In genomic region chr11:19760861-19761693, GRCm38 (mm10) we compare ENCODE assay signal across 9 mouse cellular contexts.
DNase-seq lines count a peak whose midpoint lies in the region; ATAC-seq and TF ChIP-seq lines count a peak whose summit lies in the region.
"Had no signal": no experiment of that assay in that cellular context is flagged by ENCODE, and none has a peak within 500 bp of the region (broad histone marks: within the 10 kb centered on the region; RNA-seq: fewer than 3 reads in every experiment).

No protein-coding gene starts in this region.

- intact Hi-C loops in heart, postnatal 25 days (cut with DNase I), result loop anchor here (2.0 to 10.0 kb wide), 5 partner anchors 554 to 1608 kb away; no protein-coding TSS in a partner anchor

- no peaks in the 10 kb centered on the region for H3K36me3 ChIP-seq in forebrain, postnatal 0 days (ENCODE audit: insufficient read depth)
- no peaks in the 10 kb centered on the region for H3K36me3 ChIP-seq in liver, embryonic 16.5 days (ENCODE audit: control insufficient read depth, insufficient read depth)
- H3K36me3 ChIP-seq in neural tube, embryonic 14.5 days (ENCODE audit: control insufficient read depth, insufficient read depth, low read length), result no peaks in the 10 kb centered on the region

- no peak overlapping the region for H3K9ac ChIP-seq in forebrain, postnatal 0 days
- no peak overlapping the region for H3K9ac ChIP-seq in liver, embryonic 16.5 days (ENCODE audit: low read depth, low read length)
- H3K9ac ChIP-seq in neural tube, embryonic 14.5 days (replicated peaks; ENCODE audit: low read depth, low read length), result no peak overlapping the region

- H3K4me1 ChIP-seq in cerebellum, adult 2 months (ENCODE audit: control insufficient read depth, insufficient read depth, low read length), result no peaks in the 10 kb centered on the region
- H3K4me1 ChIP-seq in forebrain, postnatal 0 days (ENCODE audit: insufficient read depth), result peaks cover 3% of the 10 kb centered on the region; the same call in 1 of the 2 replicates
- no peaks in the 10 kb centered on the region for H3K4me1 ChIP-seq in liver, embryonic 16.5 days (ENCODE audit: control insufficient read depth, low read depth, low read length)
- H3K4me1 ChIP-seq in neural tube, embryonic 14.5 days (ENCODE audit: control insufficient read depth, insufficient read depth, low read length), result peaks cover 14% of the 10 kb centered on the region; the same call in 1 of the 2 replicates

- peak; percentile 58 for ATAC-seq in forebrain, postnatal 0 days
- ATAC-seq in liver, embryonic 16.5 days (ENCODE audit: low read depth), result no peak
- ATAC-seq in neural tube, embryonic 14.5 days (ENCODE audit: low read depth), result 0 out of 2 replicates have a peak, but pooled peaks have one; percentile 20

- TF ChIP-seq POLR2A in cerebellum, adult 2 months (IDR thresholded peaks at IDR 0.05; ENCODE audit: borderline replicate concordance, insufficient read depth, low read length), result no peak

- DNase-seq in NIH3T3 (ENCODE audit: low read depth), result peak; percentile 88
- DNase-seq in cerebellum, adult 2 months, result peak; percentile 63
- peak; percentile 88 for DNase-seq in forebrain, postnatal 0 days
- peak; percentile 31 for DNase-seq in heart, postnatal 25 days (ENCODE audit: low spot score)
- DNase-seq in layer of hippocampus, adult 18-20 months (ENCODE audit: low spot score in 2 of 2), result peak; percentile 22 to 83
- DNase-seq in thymus, postnatal 25 days, result peak; percentile 30

- WGBS in cerebellum, adult 2 months, result 3% methylated on average over 16 of the region's 16 CpGs
- WGBS in forebrain, postnatal 0 days, result 12% methylated on average over 16 of the region's 16 CpGs
- 19% methylated on average over 16 of the region's 16 CpGs for WGBS in liver, embryonic 16.5 days (ENCODE audit: insufficient replicate concordance)
- 8% methylated on average over 16 of the region's 16 CpGs for WGBS in neural tube, embryonic 14.5 days

- H3K4me3 ChIP-seq in cerebellum, adult 2 months (replicated peaks; ENCODE audit: insufficient read depth, low read depth, low read length), result peak overlapping the region; percentile 9
- H3K4me3 ChIP-seq in forebrain, postnatal 0 days (ENCODE audit: low read depth, low read length), result no peak overlapping the region
- no peak overlapping the region for H3K4me3 ChIP-seq in liver, embryonic 16.5 days (ENCODE audit: low read depth, low read length)
- no peak overlapping the region for H3K4me3 ChIP-seq in neural tube, embryonic 14.5 days (ENCODE audit: low read depth, low read length)
- H3K4me3 ChIP-seq: megakaryocyte, embryonic 14.5 days had no signal

- H3K4me2 ChIP-seq in forebrain, postnatal 0 days (ENCODE audit: low read depth), result peak overlapping the region; percentile 30
- peak overlapping the region; percentile 32; the same call in 1 of the 2 replicates for H3K4me2 ChIP-seq in liver, embryonic 16.5 days (ENCODE audit: low read depth, low read length)
- H3K4me2 ChIP-seq in neural tube, embryonic 14.5 days (ENCODE audit: low read depth, low read length), result peak overlapping the region; percentile 46

- no peaks in the 10 kb centered on the region for H3K9me3 ChIP-seq in forebrain, postnatal 0 days (ENCODE audit: low read length)
- no peaks in the 10 kb centered on the region for H3K9me3 ChIP-seq in liver, embryonic 16.5 days (replicated peaks; ENCODE audit: control insufficient read depth, low read length)
- H3K9me3 ChIP-seq in neural tube, embryonic 14.5 days (ENCODE audit: control insufficient read depth, low read length), result no peaks in the 10 kb centered on the region
- H3K9me3 ChIP-seq: megakaryocyte, embryonic 14.5 days had no signal

- peak; percentile 65; the same call in 1 of the 2 replicates for TF ChIP-seq CTCF in cerebellum, adult 2 months (IDR thresholded peaks at IDR 0.05; ENCODE audit: borderline replicate concordance, insufficient read depth, low read depth, low read length)
- peak; percentile 91 for TF ChIP-seq CTCF in forebrain, postnatal 0 days (IDR thresholded peaks at IDR 0.05; ENCODE audit: low read depth)

- H3K27ac ChIP-seq in cerebellum, adult 2 months (ENCODE audit: insufficient read depth, low read length), result no peak overlapping the region
- H3K27ac ChIP-seq in forebrain, postnatal 0 days (ENCODE audit: low read depth, low read length), result no peak overlapping the region
- no peak overlapping the region for H3K27ac ChIP-seq in liver, embryonic 16.5 days (ENCODE audit: low read length)
- H3K27ac ChIP-seq in neural tube, embryonic 14.5 days (ENCODE audit: low read depth, low read length), result peak overlapping the region; percentile 28; the same call in 1 of the 2 replicates

- no peaks in the 10 kb centered on the region for H3K27me3 ChIP-seq in cerebellum, adult 2 months (ENCODE audit: control insufficient read depth, insufficient read depth, low read length)
- no peaks in the 10 kb centered on the region for H3K27me3 ChIP-seq in forebrain, postnatal 0 days (ENCODE audit: insufficient read depth, low read length)
- H3K27me3 ChIP-seq in liver, embryonic 16.5 days (ENCODE audit: control insufficient read depth, insufficient read depth, low read depth, low read length), result no peaks in the 10 kb centered on the region
- no peaks in the 10 kb centered on the region for H3K27me3 ChIP-seq in neural tube, embryonic 14.5 days (ENCODE audit: control insufficient read depth, insufficient read depth, low read length)

Comparison
In these comparisons a context has a peak if more than half of its experiments do, and no peak if none do; other contexts are left out.
1. DNase-seq: peak in every context shown above with its lines; median percentile 88 in NIH3T3; 88 in forebrain, postnatal 0 days; 63 in cerebellum, adult 2 months; 52 in layer of hippocampus, adult 18-20 months; 31 in heart, postnatal 25 days; 30 in thymus, postnatal 25 days.